Mouse (Mus musculus): ENCODE data around the gene Kcnk7.

DNA sequence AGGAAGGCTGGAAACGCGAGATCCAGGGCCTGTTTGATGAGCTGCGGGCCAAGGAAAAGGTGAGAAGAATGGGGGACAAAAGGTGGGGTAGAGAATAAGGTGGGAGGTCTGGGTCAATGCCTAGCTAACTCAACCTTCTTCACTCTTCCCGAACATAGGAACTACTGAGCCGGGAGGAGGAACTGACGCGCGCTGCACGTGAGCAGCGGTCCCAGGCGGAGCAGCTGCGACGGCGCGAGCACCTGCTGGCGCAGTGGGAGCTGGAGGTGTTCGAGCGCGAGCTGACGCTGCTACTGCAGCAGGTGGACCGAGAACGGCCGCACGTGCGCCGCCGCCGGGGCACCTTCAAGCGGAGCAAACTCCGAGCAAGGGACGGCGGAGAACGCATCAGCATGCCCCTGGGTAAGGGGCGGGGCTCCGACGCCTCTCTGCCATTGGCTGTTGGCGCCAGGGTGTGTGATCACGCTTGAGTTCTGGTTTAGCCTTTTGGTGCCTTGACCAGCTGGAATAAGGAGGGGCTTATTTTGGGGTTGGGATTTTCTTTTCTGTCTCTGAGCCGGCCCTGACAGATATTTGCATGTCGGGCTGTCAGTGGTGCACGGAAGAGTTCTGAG is 8.2 kb upstream of the Kcnk7 start:
- TF ChIP-seq CTCF (IDR thresholded peaks at IDR 0.05; ENCODE audit: control insufficient read depth, insufficient read depth, low read length): no peak
- no peak; the same call in 1 of the 2 replicates for TF ChIP-seq POLR2A (IDR thresholded peaks at IDR 0.05; ENCODE audit: borderline replicate concordance, control insufficient read depth, low read depth, low read length)

Data from bone marrow, adult 2 months (tissue).